In genomic region chr17:25120406-25120805, GRCm38 (mm10) we compare ENCODE assay signal across 24 mouse cellular contexts. TPM values are rescaled to one million over a fixed set of nuclear protein-coding genes. Genes with fewer than 3 reads are reported as not detected.
DNase-seq lines count a peak whose midpoint lies in the region; ATAC-seq and TF ChIP-seq lines count a peak whose summit lies in the region.
"Had no signal": no experiment of that assay in that cellular context is flagged by ENCODE, and none has a peak within 500 bp of the region (broad histone marks: within the 10 kb centered on the region; RNA-seq: fewer than 3 reads in every experiment).

Gene Ptx4, plus strand, starts transcription at chr17:25120760.

- peak; percentile 95 for DNase-seq in heart, adult 11 months
- no peak for DNase-seq in heart, embryonic 10.5 days (ENCODE audit: low spot score)
- DNase-seq in layer of hippocampus, adult 2 months (ENCODE audit: low spot score in 2 of 2), result no peak
- DNase-seq in layer of hippocampus, postnatal 10 days (ENCODE audit: low spot score in 2 of 2), result no peak
- peak; percentile 27 for DNase-seq in skeletal muscle tissue, adult 2 months (ENCODE audit: low read depth, low spot score)
- no peak for DNase-seq in adrenal gland, adult 2 months
- DNase-seq: cerebellum, adult 2 months; lung, postnatal 10 days; right cerebral cortex, postnatal 25 days; thymus, adult 2 months had no signal

- no peak within 1 kb of the TSS for H3K4me3 ChIP-seq in heart, embryonic 10.5 days
- H3K4me3 ChIP-seq in layer of hippocampus, adult 2 months, result no peak within 1 kb of the TSS
- no peak within 1 kb of the TSS for H3K4me3 ChIP-seq in embryonic facial prominence, embryonic 13.5 days
- H3K4me3 ChIP-seq: forebrain, embryonic 13.5 days; limb, embryonic 15.5 days; midbrain, embryonic 15.5 days had no signal

- H3K36me3 ChIP-seq in heart, embryonic 10.5 days, result no peaks in the 10 kb centered on the region
- H3K36me3 ChIP-seq in embryonic facial prominence, embryonic 13.5 days, result no peaks in the 10 kb centered on the region
- H3K36me3 ChIP-seq: limb, embryonic 15.5 days; midbrain, embryonic 15.5 days had no signal

- H3K4me1 ChIP-seq in heart, embryonic 10.5 days, result peaks cover 5% of the 10 kb centered on the region; the same call in 1 of the 2 replicates
- H3K4me1 ChIP-seq in embryonic facial prominence, embryonic 13.5 days, result peaks cover 12% of the 10 kb centered on the region

- ATAC-seq in embryonic facial prominence, embryonic 13.5 days (ENCODE audit: insufficient number of reproducible peaks, insufficient read depth, low FRiP score, low TSS enrichment, low read depth), result no peak
- ATAC-seq: forebrain, embryonic 13.5 days; midbrain, embryonic 15.5 days had no signal

- H3K4me2 ChIP-seq in embryonic facial prominence, embryonic 13.5 days, result no peak within 1 kb of the TSS
- H3K4me2 ChIP-seq: forebrain, embryonic 13.5 days; limb, embryonic 15.5 days; midbrain, embryonic 15.5 days had no signal

- no peaks in the 10 kb centered on the region for H3K9me3 ChIP-seq in heart, embryonic 10.5 days
- H3K9me3 ChIP-seq in embryonic facial prominence, embryonic 13.5 days, result no peaks in the 10 kb centered on the region
- H3K9me3 ChIP-seq: forebrain, embryonic 13.5 days; limb, embryonic 15.5 days; midbrain, embryonic 15.5 days had no signal

- H3K27ac ChIP-seq in heart, embryonic 10.5 days, result no peak within 1 kb of the TSS
- peak within 1 kb of the TSS; percentile 72 for H3K27ac ChIP-seq in layer of hippocampus, adult 2 months
- no peak within 1 kb of the TSS for H3K27ac ChIP-seq in embryonic facial prominence, embryonic 13.5 days
- H3K27ac ChIP-seq: forebrain, embryonic 13.5 days; limb, embryonic 15.5 days; midbrain, embryonic 15.5 days had no signal

- peaks cover 13% of the 10 kb centered on the region; the same call in 1 of the 2 replicates for H3K27me3 ChIP-seq in heart, embryonic 10.5 days (ENCODE audit: insufficient read depth, poor library complexity, severe bottlenecking)
- no peaks in the 10 kb centered on the region; the same call in 1 of the 2 replicates for H3K27me3 ChIP-seq in embryonic facial prominence, embryonic 13.5 days
- H3K27me3 ChIP-seq: midbrain, embryonic 15.5 days had no signal

- WGBS in heart, embryonic 10.5 days, result 33% methylated on average over 3 of the region's 3 CpGs
- WGBS in embryonic facial prominence, embryonic 13.5 days, result 16% methylated on average over 3 of the region's 3 CpGs

- 0 out of 2 replicates have a peak within 1 kb of the TSS, but pooled peaks have one; percentile 32 for H3K9ac ChIP-seq in embryonic facial prominence, embryonic 13.5 days
- H3K9ac ChIP-seq: forebrain, embryonic 13.5 days; limb, embryonic 15.5 days; midbrain, embryonic 15.5 days had no signal

- no peak for TF ChIP-seq CTCF in layer of hippocampus, adult 2 months (conservative IDR thresholded peaks at IDR 0.05)

RNA-seq across cellular contexts. Expression of gene Ptx4, which starts in this region (rescaled TPM):
- 0.08 and 0.15 TPM in 2 replicates for polyA plus RNA-seq in heart, embryonic 10.5 days (2016; fragmentation: Nextera tagmentation; extraction: Ambion mirVana)
- 1 to 10 TPM; 2.6 to 2.8 TPM for total RNA-seq in layer of hippocampus, adult 2 months (2021)
- 1 to 10 TPM in 1 of 2 experiments, under 1 TPM in 1; 0.89 to 1.4 TPM for total RNA-seq in layer of hippocampus, postnatal 10 days (2021)
- polyA plus RNA-seq in embryonic facial prominence, embryonic 13.5 days (2015; fragmentation: Nextera tagmentation; extraction: Ambion mirVana), result 0.83 and 1.2 TPM in 2 replicates
- total RNA-seq in adrenal gland, adult 2 months (2021), result not detected
- not detected in 2 replicates for polyA plus RNA-seq in adrenal gland, adult 2 months (2012; rRNA removed)
- total RNA-seq: adrenal gland, adult 18-20 months; granulocyte monocyte progenitor cell, adult 5-6 weeks; megakaryocyte progenitor cell, adult 5-6 weeks; neutrophil, adult 5-6 weeks had no signal
- polyA plus RNA-seq: C2C12; cerebellum, adult 2 months; forebrain, embryonic 13.5 days; hindbrain, embryonic 11.5 days; intestine, embryonic 14.5 days; kidney, embryonic 14.5 days; liver, embryonic 16.5 days; midbrain, embryonic 15.5 days; thymus, adult 2 months; urinary bladder, adult 2 months had no signal

Comparison
In these comparisons a context has a peak if more than half of its experiments do, and no peak if none do; other contexts are left out.
1. DNase-seq: peak in heart, adult 11 months (single experiment) and skeletal muscle tissue, adult 2 months (single experiment); none in heart, embryonic 10.5 days (single experiment), layer of hippocampus, adult 2 months (0 of 2), layer of hippocampus, postnatal 10 days (0 of 2) and adrenal gland, adult 2 months (single experiment).